Comparison of ENCODE assay signal across 8 mouse cellular contexts in genomic region chr16:75439296-75439695, GRCm38 (mm10).
"Had no signal": no experiment of that assay in that cellular context is flagged by ENCODE, and none has a peak within 500 bp of the region (broad histone marks: within the 10 kb centered on the region; RNA-seq: fewer than 3 reads in every experiment).

No protein-coding gene starts in this region.

- DNase-seq: kidney, adult 8-10 months; kidney, postnatal 25 days; lung, adult 2 months; lung, postnatal 36 days; thymus, postnatal 4 days had no signal

- H3K4me3 ChIP-seq: limb, embryonic 10.5 days; liver, embryonic 15.5 days; midbrain, embryonic 13.5 days had no signal

- H3K27ac ChIP-seq: limb, embryonic 10.5 days; liver, embryonic 15.5 days; midbrain, embryonic 13.5 days had no signal
